Mouse (Mus musculus): ENCODE results near the gene Zfp1. TPM values are rescaled to one million over a fixed set of nuclear protein-coding genes. Genes with fewer than 3 reads are reported as not detected.

The Zfp1 gene
- total and polyA plus RNA-seq, 3 experiments: 7.1 to 21.1 (median 10.9) TPM

- Histone ChIP-seq H3K9me3 (replicated peaks) (no peaks in the 10 kb centered on the region), H3K4me3 (ENCODE audit: low read depth, low read length) (no peak overlapping the region), H3K36me3 (replicated peaks) (no peaks in the 10 kb centered on the region), H3K4me1 (ENCODE audit: insufficient read depth, low read depth, low read length) (peaks cover 8% of the 10 kb centered on the region; the same call in 1 of the 2 replicates), H3K27me3 (ENCODE audit: insufficient read depth, low read length) (peaks cover 41% of the 10 kb centered on the region)
- DNase-seq (ENCODE audit: low spot score): no peak
- ATAC-seq (ENCODE audit: extremely low read depth, insufficient number of reproducible peaks, low FRiP score, poor library complexity, severe bottlenecking): no peak
- no peak for TF ChIP-seq TAL1 (conservative IDR thresholded peaks at IDR 0.05; ENCODE audit: low read depth, low read length)
Observed at GRCm38 (mm10) chr8:111718937-111719336, 75.7 kb downstream of the Zfp1 start.

GRCm38 (mm10) chr8:111720115-111720544 lies 76.9 kb downstream of the Zfp1 start:
- no peak overlapping the region for H3K4me3 ChIP-seq (ENCODE audit: low read depth, low read length)
- peaks cover 49% of the 10 kb centered on the region for H3K27me3 ChIP-seq (ENCODE audit: insufficient read depth, low read length)
- TF ChIP-seq GATA2 (IDR thresholded peaks at IDR 0.05; ENCODE audit: borderline replicate concordance, low read depth, low read length) (no peak), POLR2AphosphoS5 (IDR thresholded peaks at IDR 0.05; ENCODE audit: insufficient replicate concordance, low read depth, low read length) (no peak), GATA1 (IDR thresholded peaks at IDR 0.05; ENCODE audit: borderline replicate concordance, low read length) (no peak), CTCF (IDR thresholded peaks at IDR 0.05; ENCODE audit: low read depth, low read length) (no peak), TAL1 (conservative IDR thresholded peaks at IDR 0.05; ENCODE audit: low read depth, low read length) (no peak)
- DNase-seq (ENCODE audit: low spot score) (no peak), ATAC-seq (ENCODE audit: extremely low read depth, insufficient number of reproducible peaks, low FRiP score, poor library complexity, severe bottlenecking) (no peak)
- H3K36me3 ChIP-seq (replicated peaks): no peaks in the 10 kb centered on the region
- no peaks in the 10 kb centered on the region for H3K9me3 ChIP-seq (replicated peaks)
- peaks cover 8% of the 10 kb centered on the region; the same call in 1 of the 2 replicates for H3K4me1 ChIP-seq (ENCODE audit: insufficient read depth, low read depth, low read length)

Other genes starting within 250 kb of the Zfp1 start
- not detected in 2 replicates for gene Fa2h, start 249.6 kb upstream of the Zfp1 start, total RNA-seq (2014; fragmentation: Nextera tagmentation)
- 0.06 and 0.11 TPM in 2 replicates for gene Fa2h, start 249.6 kb upstream of the Zfp1 start, total RNA-seq (2017)
- not detected in 2 replicates for gene Fa2h, start 249.6 kb upstream of the Zfp1 start, polyA plus RNA-seq (2012)
- 10.5 and 17.4 TPM in 2 replicates for gene Wdr59, start 121.3 kb upstream of the Zfp1 start, total RNA-seq (2014; fragmentation: Nextera tagmentation)
- 5.9 and 6.7 TPM in 2 replicates for gene Wdr59, start 121.3 kb upstream of the Zfp1 start, total RNA-seq (2017)
- 2.5 and 3.3 TPM in 2 replicates for gene Wdr59, start 121.3 kb upstream of the Zfp1 start, polyA plus RNA-seq (2012)
- 47.6 and 48.8 TPM in 2 replicates for gene Znrf1, start 107.3 kb upstream of the Zfp1 start, total RNA-seq (2014; fragmentation: Nextera tagmentation)
- 22.8 and 36.1 TPM in 2 replicates for gene Znrf1, start 107.3 kb upstream of the Zfp1 start, total RNA-seq (2017)
- gene Znrf1, start 107.3 kb upstream of the Zfp1 start, polyA plus RNA-seq (2012): 62.8 and 65.5 TPM in 2 replicates
- not detected in 2 replicates for gene Ldhd, start 13.0 kb upstream of the Zfp1 start, total RNA-seq (2014; fragmentation: Nextera tagmentation)
- gene Ldhd, start 13.0 kb upstream of the Zfp1 start, total RNA-seq (2017): 0.12 and 0.16 TPM in 2 replicates
- gene Ldhd, start 13.0 kb upstream of the Zfp1 start, polyA plus RNA-seq (2012): not detected in 2 replicates
- gene Ctrb1, start 47.6 kb downstream of the Zfp1 start, total RNA-seq (2014; fragmentation: Nextera tagmentation): not detected in 2 replicates
- gene Ctrb1, start 47.6 kb downstream of the Zfp1 start, total RNA-seq (2017): not detected in 2 replicates
- gene Ctrb1, start 47.6 kb downstream of the Zfp1 start, polyA plus RNA-seq (2012): not detected in 2 replicates
- 0.68 and 1.1 TPM in 2 replicates for gene Bcar1, start 100.4 kb downstream of the Zfp1 start, total RNA-seq (2014; fragmentation: Nextera tagmentation)
- gene Bcar1, start 100.4 kb downstream of the Zfp1 start, total RNA-seq (2017): 1.0 and 1.2 TPM in 2 replicates
- gene Bcar1, start 100.4 kb downstream of the Zfp1 start, polyA plus RNA-seq (2012): 0.28 and 0.39 TPM in 2 replicates
- gene Cfdp1, start 210.9 kb downstream of the Zfp1 start, total RNA-seq (2014; fragmentation: Nextera tagmentation): 140 and 160 TPM in 2 replicates
- 214 and 229 TPM in 2 replicates for gene Cfdp1, start 210.9 kb downstream of the Zfp1 start, total RNA-seq (2017)
- gene Cfdp1, start 210.9 kb downstream of the Zfp1 start, polyA plus RNA-seq (2012): 20.7 and 26.1 TPM in 2 replicates
- gene Tmem170, start 233.3 kb downstream of the Zfp1 start, total RNA-seq (2014; fragmentation: Nextera tagmentation): 10.2 and 12.5 TPM in 2 replicates
- gene Tmem170, start 233.3 kb downstream of the Zfp1 start, total RNA-seq (2017): 2.8 and 3.2 TPM in 2 replicates
- 0.51 and 0.52 TPM in 2 replicates for gene Tmem170, start 233.3 kb downstream of the Zfp1 start, polyA plus RNA-seq (2012)